Mouse (Mus musculus) kidney, postnatal 10 days (tissue): Measurements from ENCODE around the gene Lrch1.

ENCODE experiments used
- DNase-seq: peaks from one replicate; pipeline ENCODE4 v3.0.0; 2021; ENCODE audit warnings: mixed read lengths

Lrch1 gene

DNA sequence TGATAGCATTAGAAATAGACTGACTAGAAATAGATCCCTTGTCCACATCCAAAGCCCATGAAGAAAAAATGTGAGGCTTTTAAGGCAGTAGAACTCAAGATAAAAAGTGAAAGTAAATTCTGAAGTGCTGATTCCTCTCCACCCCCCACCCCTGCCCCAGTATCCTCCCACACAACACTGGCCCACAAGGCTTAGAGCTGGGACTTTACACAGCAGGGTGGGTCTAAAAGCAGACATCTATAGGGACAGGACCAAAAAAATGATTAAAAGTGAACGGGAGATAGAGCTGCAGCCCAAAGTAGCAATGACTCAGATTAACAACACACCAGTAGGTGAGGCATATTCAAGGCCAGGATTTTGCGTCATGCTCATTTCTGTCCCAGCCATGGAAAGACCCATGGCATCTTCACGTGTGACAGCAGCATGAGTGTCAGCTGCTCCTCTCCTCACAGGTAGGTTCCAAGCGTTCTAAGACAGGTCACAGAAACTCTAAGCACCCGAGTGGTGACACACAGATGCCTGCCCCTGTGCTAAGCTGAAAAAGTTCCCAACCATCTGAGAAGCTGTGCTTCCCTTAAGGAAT lies 29.1 kb downstream of the Lrch1 start:
- DNase-seq, result no peak

GRCm38 (mm10) chr14:74917504-74918124 lies 30.1 kb downstream of the Lrch1 start:
- no peak for DNase-seq

GRCm38 (mm10) chr14:74916691-74917090 lies 31.0 kb downstream of the Lrch1 start:
- DNase-seq, result no peak

- DNase-seq, result no peak
Measured at GRCm38 (mm10) chr14:74916075-74916474, 31.6 kb downstream of the Lrch1 start.

- no peak for DNase-seq
Measured at GRCm38 (mm10) chr14:74915658-74916057, 32.0 kb downstream of the Lrch1 start.

- peak; percentile 47 for DNase-seq
Measured at GRCm38 (mm10) chr14:74915025-74915424, 32.7 kb downstream of the Lrch1 start.

DNA sequence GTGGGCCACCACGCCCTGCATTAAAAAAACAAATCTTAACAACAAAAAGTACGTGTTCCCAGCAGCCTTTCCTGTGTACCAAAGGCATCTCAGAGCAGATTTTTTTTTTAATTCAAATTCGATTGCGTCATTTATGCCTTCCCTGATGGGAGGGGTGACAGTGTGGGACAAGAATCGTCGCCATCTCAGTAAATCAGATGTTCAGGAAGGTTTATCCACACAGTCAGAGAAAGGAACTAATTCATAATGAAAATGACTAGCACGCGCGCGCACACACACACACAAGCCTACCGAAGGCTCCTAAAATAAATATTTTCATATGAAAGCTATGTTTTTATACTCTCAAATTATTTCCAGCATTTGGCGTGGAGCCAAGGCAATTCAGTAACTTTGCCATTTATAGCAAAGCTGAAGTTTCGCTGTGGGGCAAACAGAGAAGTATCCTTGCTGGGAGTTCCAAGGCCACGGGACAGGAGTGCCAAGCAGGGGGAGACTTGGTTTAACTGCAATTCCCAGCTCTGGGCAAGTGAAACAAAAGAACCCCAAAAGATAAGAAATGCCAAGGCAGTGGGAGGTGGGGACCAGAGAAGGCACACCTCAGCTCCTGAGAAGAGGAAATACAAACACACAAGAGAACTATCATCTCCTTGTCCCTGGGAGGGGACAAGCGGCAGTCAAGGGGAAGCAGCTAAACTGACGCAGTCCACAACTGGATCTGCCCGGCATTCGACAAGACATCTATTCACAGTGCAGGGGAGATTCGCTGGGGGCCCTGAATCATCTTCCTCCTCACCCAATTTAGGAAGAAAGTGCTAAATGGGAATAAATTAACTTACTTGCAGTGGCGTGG lies 34.1 kb downstream of the Lrch1 start:
- DNase-seq, result peak; percentile 76

DNA sequence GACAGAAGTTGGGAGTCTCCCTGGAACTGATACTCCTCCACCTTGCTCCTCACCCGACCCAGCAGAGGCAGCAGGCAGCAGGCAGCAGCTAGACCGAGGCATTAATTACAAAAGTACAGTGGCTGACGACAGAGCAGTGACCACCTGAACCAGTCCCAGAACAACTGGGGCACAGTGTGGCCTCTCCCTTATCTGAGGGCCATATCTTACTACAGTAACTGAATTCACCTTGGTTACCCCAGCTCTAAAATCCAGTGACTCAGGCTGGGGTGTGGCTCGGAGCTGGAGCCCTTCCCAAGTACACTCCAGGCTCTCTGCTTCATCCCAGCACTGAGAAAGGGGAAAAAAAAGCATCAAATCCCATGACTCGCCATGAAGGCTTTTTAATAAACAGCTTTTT lies 37.3 kb downstream of the Lrch1 start:
- no peak for DNase-seq

- DNase-seq, result no peak
Measured at GRCm38 (mm10) chr14:74909021-74909420, 38.7 kb downstream of the Lrch1 start.

GRCm38 (mm10) chr14:74908250-74908649 lies 39.4 kb downstream of the Lrch1 start:
- no peak for DNase-seq

GRCm38 (mm10) chr14:74907706-74908105 lies 40.0 kb downstream of the Lrch1 start:
- DNase-seq, result no peak

GRCm38 (mm10) chr14:74905990-74906389 lies 41.7 kb downstream of the Lrch1 start:
- no peak for DNase-seq

DNA sequence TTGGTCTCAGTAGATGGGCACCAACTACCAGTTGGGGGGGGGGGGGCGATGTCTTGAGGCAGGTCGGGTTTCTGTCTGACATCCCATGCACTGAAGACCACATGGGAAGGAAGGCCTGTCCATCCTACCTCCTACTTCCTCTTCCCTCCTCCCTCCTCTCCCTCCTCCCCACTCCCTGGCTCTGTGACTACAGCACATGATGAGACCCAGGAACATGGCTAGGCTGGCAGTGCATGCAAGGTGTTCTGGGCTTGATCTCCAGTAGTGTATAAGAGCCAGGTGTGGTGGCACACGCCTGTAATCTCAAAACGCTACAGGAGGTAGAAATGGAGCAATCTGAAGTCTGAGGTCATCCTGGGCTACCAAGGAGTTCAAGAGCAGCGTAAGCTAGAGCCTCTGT lies 43.2 kb downstream of the Lrch1 start:
- DNase-seq, result no peak

GRCm38 (mm10) chr14:74903047-74903446 lies 44.6 kb downstream of the Lrch1 start:
- peak; percentile 34 for DNase-seq

- no peak for DNase-seq
Measured at GRCm38 (mm10) chr14:74900705-74901369, 46.8 kb downstream of the Lrch1 start.

GRCm38 (mm10) chr14:74899953-74900704 lies 47.5 kb downstream of the Lrch1 start:
- peak; percentile 57 for DNase-seq

GRCm38 (mm10) chr14:74898939-74899338 lies 48.7 kb downstream of the Lrch1 start:
- no peak for DNase-seq

DNA sequence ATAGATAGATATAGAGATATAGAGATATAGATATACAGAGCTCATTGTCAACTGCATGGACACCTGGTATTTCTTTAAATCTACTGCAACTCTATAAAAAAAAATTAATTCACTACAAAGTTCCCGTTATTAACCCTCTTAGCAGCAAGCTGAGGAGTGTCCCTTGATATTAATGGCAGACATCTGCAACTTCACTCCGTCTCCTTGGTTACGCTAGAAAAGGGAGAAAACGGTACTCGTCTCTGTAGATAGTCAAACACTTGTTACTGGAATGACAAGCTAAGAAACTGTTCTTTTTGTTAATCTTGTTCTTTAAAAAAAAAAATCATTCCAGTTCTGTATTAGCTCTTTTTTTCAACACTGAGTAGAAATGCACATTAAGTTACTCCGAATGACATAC lies 54.0 kb downstream of the Lrch1 start:
- no peak for DNase-seq

- no peak for DNase-seq
Measured at GRCm38 (mm10) chr14:74893085-74893648, 54.5 kb downstream of the Lrch1 start.

- no peak for DNase-seq
Measured at GRCm38 (mm10) chr14:74889304-74889703, 58.4 kb downstream of the Lrch1 start.

DNA sequence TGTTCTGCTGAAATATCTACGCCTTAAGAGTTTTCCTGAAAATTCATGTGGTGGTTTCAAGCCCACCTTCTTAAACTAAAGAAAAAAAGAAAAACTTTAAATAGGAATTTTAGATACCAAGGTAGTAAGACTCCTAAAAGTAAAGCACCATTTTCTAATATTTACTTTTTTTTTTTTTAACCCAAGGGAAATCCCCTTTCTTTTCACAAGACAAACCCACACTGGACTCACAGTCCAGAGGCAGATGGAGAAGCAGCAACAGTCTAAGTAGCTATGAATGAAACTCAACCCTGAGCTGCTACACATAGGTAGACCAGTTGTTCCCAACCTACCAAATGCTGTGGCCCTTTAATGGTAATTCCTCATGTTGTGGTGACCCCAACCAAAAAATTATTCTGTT lies 59.6 kb downstream of the Lrch1 start:
- no peak for DNase-seq

- no peak for DNase-seq
Measured at GRCm38 (mm10) chr14:74886453-74886852, 61.2 kb downstream of the Lrch1 start.
